14 mouse cellular contexts compared by ENCODE assay signal in the genomic region with DNA sequence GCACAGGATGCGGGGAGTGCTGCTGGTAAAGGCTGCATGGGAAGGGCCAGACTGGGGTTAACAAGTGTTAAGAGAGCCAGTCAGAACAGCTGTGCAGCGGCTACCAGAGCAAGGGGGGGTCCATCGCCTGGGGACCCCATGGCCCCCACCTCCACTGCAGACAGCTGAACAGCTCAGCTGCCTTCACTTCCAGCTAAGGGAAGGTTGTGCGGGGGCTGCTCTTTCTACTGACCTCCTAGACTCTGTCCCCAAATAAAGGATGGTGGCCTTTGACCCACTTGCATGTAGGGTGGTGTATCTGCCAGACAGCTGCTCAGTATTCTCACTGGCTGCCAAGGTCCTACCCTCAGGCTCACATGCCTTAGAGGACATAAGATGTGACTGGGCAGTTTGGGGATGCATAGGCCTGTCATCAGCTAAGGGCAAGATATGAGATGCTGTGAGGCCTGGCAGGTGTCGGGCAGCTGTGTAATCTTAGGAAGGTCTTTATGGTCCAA. TPM values are rescaled to one million over a fixed set of nuclear protein-coding genes. Genes with fewer than 3 reads are reported as not detected.
A peak's percentile ranks its signal among the peaks of the same experiment; 100 is the strongest.
DNase-seq lines count a peak whose midpoint lies in the region; ATAC-seq and TF ChIP-seq lines count a peak whose summit lies in the region.
"Had no signal": no experiment of that assay in that cellular context is flagged by ENCODE, and none has a peak within 500 bp of the region (broad histone marks: within the 10 kb centered on the region; RNA-seq: fewer than 3 reads in every experiment).

No protein-coding gene starts in this region.

- H3K36me3 ChIP-seq in heart, adult 2 months (ENCODE audit: control insufficient read depth, insufficient read depth, low read length), result no peaks in the 10 kb centered on the region
- H3K36me3 ChIP-seq in limb, embryonic 12.5 days, result peaks cover 10% of the 10 kb centered on the region
- H3K36me3 ChIP-seq: forebrain, embryonic 12.5 days had no signal

- H3K9ac ChIP-seq in heart, adult 2 months (ENCODE audit: low read depth, low read length), result no peak overlapping the region
- H3K9ac ChIP-seq in limb, embryonic 12.5 days (replicated peaks), result no peak overlapping the region
- H3K9ac ChIP-seq: forebrain, embryonic 12.5 days; neural tube, embryonic 13.5 days had no signal

- H3K79me2 ChIP-seq in heart, adult 2 months (replicated peaks; ENCODE audit: control insufficient read depth, insufficient read depth, low read length), result no peaks in the 10 kb centered on the region; the same call in 1 of the 2 replicates

- no peaks in the 10 kb centered on the region for H3K9me3 ChIP-seq in limb, embryonic 12.5 days
- H3K9me3 ChIP-seq: forebrain, embryonic 12.5 days; megakaryocyte, embryonic 14.5 days; neural tube, embryonic 13.5 days had no signal

- no peak for TF ChIP-seq POLR2A in heart, adult 2 months (IDR thresholded peaks at IDR 0.05; ENCODE audit: insufficient read depth, low read depth, low read length)

- TF ChIP-seq EP300 in heart, adult 2 months (IDR thresholded peaks at IDR 0.05; ENCODE audit: insufficient read depth, low read depth, low read length), result no peak

- WGBS in heart, adult 2 months, result 31% methylated on average over 5 of the region's 5 CpGs
- 71% methylated on average over 5 of the region's 5 CpGs for WGBS in limb, embryonic 12.5 days

- TF ChIP-seq CTCF in heart, adult 2 months (IDR thresholded peaks at IDR 0.05), result no peak

- H3K4me1 ChIP-seq in brown adipose tissue, adult 24 weeks (ENCODE audit: control insufficient read depth, insufficient read depth, insufficient read length, low read length), result peaks cover 39% of the 10 kb centered on the region
- H3K4me1 ChIP-seq in heart, adult 2 months (ENCODE audit: control insufficient read depth, insufficient read depth, low read length), result peaks cover 39% of the 10 kb centered on the region
- peaks cover 37% of the 10 kb centered on the region for H3K4me1 ChIP-seq in limb, embryonic 12.5 days (replicated peaks)

- DNase-seq in kidney, adult 11 months, result peak; percentile 16
- DNase-seq in kidney, postnatal 36 days, result no peak
- peak; percentile 48 to 58 for DNase-seq in heart, adult 2 months
- no peak for DNase-seq in right cerebral cortex, postnatal 25 days
- DNase-seq in spleen, postnatal 4 days (ENCODE audit: low spot score in 2 of 2), result no peak
- DNase-seq in ovary, postnatal 36 days (ENCODE audit: low spot score), result no peak
- DNase-seq: cerebellum, postnatal 25 days; right cerebral cortex, postnatal 14 days had no signal

- intact Hi-C loops in heart, adult 2 months (cut with DNase I), result no loop called here

- ATAC-seq in limb, embryonic 12.5 days (ENCODE audit: insufficient number of reproducible peaks, insufficient read depth, low FRiP score, low TSS enrichment, low read depth), result no peak

- H3K27me3 ChIP-seq in heart, adult 2 months (ENCODE audit: control insufficient read depth, insufficient read depth, low read length), result no peaks in the 10 kb centered on the region
- H3K27me3 ChIP-seq in limb, embryonic 12.5 days, result no peaks in the 10 kb centered on the region
- H3K27me3 ChIP-seq: forebrain, embryonic 12.5 days; megakaryocyte, embryonic 14.5 days; neural tube, embryonic 13.5 days had no signal

- H3K27ac ChIP-seq in brown adipose tissue, adult 24 weeks (replicated peaks; ENCODE audit: low read depth, low read length), result 0 out of 2 replicates have a peak overlapping the region, but pooled peaks have one; percentile 0
- H3K27ac ChIP-seq in heart, adult 2 months, result peak overlapping the region; percentile 71
- H3K27ac ChIP-seq in limb, embryonic 12.5 days, result peak overlapping the region; percentile 20; the same call in 1 of the 2 replicates
- H3K27ac ChIP-seq: forebrain, embryonic 12.5 days; neural tube, embryonic 13.5 days had no signal

- 0 out of 2 replicates have a peak overlapping the region, but pooled peaks have one; percentile 1 for H3K4me3 ChIP-seq in brown adipose tissue, adult 24 weeks (ENCODE audit: insufficient read depth, low read depth, low read length)
- H3K4me3 ChIP-seq in heart, adult 2 months, result peak overlapping the region; percentile 27; the same call in 1 of the 2 replicates
- no peak overlapping the region for H3K4me3 ChIP-seq in limb, embryonic 12.5 days (replicated peaks)
- H3K4me3 ChIP-seq: forebrain, embryonic 12.5 days; megakaryocyte, embryonic 14.5 days; neural tube, embryonic 13.5 days had no signal

- H3K4me2 ChIP-seq in limb, embryonic 12.5 days, result no peak overlapping the region
- H3K4me2 ChIP-seq: forebrain, embryonic 12.5 days; neural tube, embryonic 13.5 days had no signal

RNA-seq across cellular contexts. Expression of a gene that starts 9.5 kb away (rescaled TPM):
- polyA plus RNA-seq in brown adipose tissue, adult 24 weeks (2012; ENCODE audit: insufficient read depth, insufficient read length, missing spikeins), result 9.3 and 9.5 TPM in 2 replicates
- 1 to 10 TPM; 8.1 to 8.6 TPM for total RNA-seq in heart, adult 2 months (2021)
- 18.8 and 21.2 TPM in 2 replicates for polyA plus RNA-seq in heart, adult 2 months (2012; rRNA removed)
- 26.8 and 27.3 TPM in 2 replicates for polyA plus RNA-seq in limb, embryonic 12.5 days (2016; fragmentation: Nextera tagmentation; extraction: Ambion mirVana)

RNA-seq across cellular contexts. Expression of a gene that starts 19.9 kb away (rescaled TPM):
- polyA plus RNA-seq in brown adipose tissue, adult 24 weeks (2012; ENCODE audit: insufficient read depth, insufficient read length, missing spikeins), result not detected in 2 replicates
- total RNA-seq in heart, adult 2 months (2021), result not detected
- 0.21 and 0.53 TPM in 2 replicates for polyA plus RNA-seq in heart, adult 2 months (2012; rRNA removed)
- polyA plus RNA-seq in limb, embryonic 12.5 days (2016; fragmentation: Nextera tagmentation; extraction: Ambion mirVana), result 17.5 and 22.1 TPM in 2 replicates

RNA-seq across cellular contexts. Expression of a gene that starts 25.7 kb away (rescaled TPM):
- polyA plus RNA-seq in brown adipose tissue, adult 24 weeks (2012; ENCODE audit: insufficient read depth, insufficient read length, missing spikeins), result 1.3 TPM in 1 of 2 replicates, not detected in the other
- total RNA-seq in heart, adult 2 months (2021), result under 1 TPM; 0.68 to 0.89 TPM
- 0.38 and 2.3 TPM in 2 replicates for polyA plus RNA-seq in heart, adult 2 months (2012; rRNA removed)
- polyA plus RNA-seq in limb, embryonic 12.5 days (2016; fragmentation: Nextera tagmentation; extraction: Ambion mirVana), result 82.4 and 105 TPM in 2 replicates
- total RNA-seq: hematopoietic stem cell, adult 5-6 weeks had no signal

RNA-seq across cellular contexts. Expression of a gene that starts 27.9 kb away (rescaled TPM):
- polyA plus RNA-seq in brown adipose tissue, adult 24 weeks (2012; ENCODE audit: insufficient read depth, insufficient read length, missing spikeins), result 3.0 and 4.5 TPM in 2 replicates
- 1 to 10 TPM; 7.4 to 8.1 TPM for total RNA-seq in heart, adult 2 months (2021)
- 13.7 and 14.9 TPM in 2 replicates for polyA plus RNA-seq in heart, adult 2 months (2012; rRNA removed)
- polyA plus RNA-seq in limb, embryonic 12.5 days (2016; fragmentation: Nextera tagmentation; extraction: Ambion mirVana), result 18.4 and 24.8 TPM in 2 replicates

RNA-seq across cellular contexts. Expression of a gene that starts 39.3 kb away (rescaled TPM):
- polyA plus RNA-seq in brown adipose tissue, adult 24 weeks (2012; ENCODE audit: insufficient read depth, insufficient read length, missing spikeins), result 191 and 207 TPM in 2 replicates
- 100 to 1,000 TPM; 111 to 118 TPM for total RNA-seq in heart, adult 2 months (2021)
- polyA plus RNA-seq in heart, adult 2 months (2012; rRNA removed), result 129 and 145 TPM in 2 replicates
- polyA plus RNA-seq in limb, embryonic 12.5 days (2016; fragmentation: Nextera tagmentation; extraction: Ambion mirVana), result 142 and 151 TPM in 2 replicates

Comparison
In these comparisons a context has a peak if more than half of its experiments do, and no peak if none do; other contexts are left out.
1. DNase-seq: peak in kidney, adult 11 months (single experiment) and heart, adult 2 months (2 of 2); none in kidney, postnatal 36 days (0 of 2), right cerebral cortex, postnatal 25 days (single experiment), spleen, postnatal 4 days (0 of 2) and ovary, postnatal 36 days (single experiment).
2. H3K27ac ChIP-seq: peak in every context shown above with its lines; median percentile 71 in heart, adult 2 months; 20 in limb, embryonic 12.5 days; 0 in brown adipose tissue, adult 24 weeks.
3. RNA of a gene that starts 19.9 kb away (polyA plus RNA-seq): 17.5 to 22.1 TPM in limb, embryonic 12.5 days; 0.21 to 0.53 TPM in heart, adult 2 months and not detected in brown adipose tissue, adult 24 weeks; every median in the first group is over 10 times any median in the second.
4. RNA of a gene that starts 25.7 kb away (polyA plus RNA-seq): 82.4 to 105 TPM in limb, embryonic 12.5 days; 0.38 to 2.3 TPM in heart, adult 2 months and 1.3 TPM in brown adipose tissue, adult 24 weeks; every median in the first group is over 10 times any median in the second.